Mouse (Mus musculus) hindbrain, embryonic 11.5 days (tissue): ENCODE measurements at regions not wholly inside any gene's neighbourhood (a gene's known extent, or its start where the extent isn't known, plus 50 kb on each side); places are given as distances from the start of the nearest gene placed in this dataset.

ENCODE experiments used
- ATAC-seq: fragments of 200-750 bp; cut with Nextera tagmentation; 2 replicates; pipeline ENCODE4 v1.8.0; 2017; ENCODE audit warnings: mild to moderate bottlenecking, moderate TSS enrichment, moderate library complexity; ENCODE audit not compliant: low FRiP score
- DNase-seq: peaks from one replicate; pipeline ENCODE4 v3.0.0-alpha.2; 2015; ENCODE audit warnings: low spot score
- H3K27ac ChIP-seq: fragments of 300-500 bp; sonication (generic); 2 replicates; pipeline ENCODE4 v1.5.1; 2014; ENCODE audit warnings: mild to moderate bottlenecking, low read depth, low read length
- H3K27me3 ChIP-seq: fragments of 300-500 bp; sonication (generic); 2 replicates; pipeline ENCODE4 v1.6.1; 2014; ENCODE audit warnings: mild to moderate bottlenecking, low read length, moderate library complexity, mixed read lengths; ENCODE audit not compliant: control insufficient read depth, insufficient read depth
- H3K36me3 ChIP-seq: fragments of 300-500 bp; sonication (generic); 2 replicates; pipeline ENCODE4 v1.6.1; 2014; ENCODE audit warnings: mild to moderate bottlenecking, low read length, moderate library complexity, mixed read lengths; ENCODE audit not compliant: control insufficient read depth, insufficient read depth
- H3K4me1 ChIP-seq: fragments of 300-500 bp; sonication (generic); replicated peaks from 2 replicates; pipeline ENCODE4 v1.6.1; 2014; ENCODE audit warnings: low read length, mixed read lengths; ENCODE audit not compliant: control insufficient read depth, insufficient read depth
- H3K4me2 ChIP-seq: fragments of 300-500 bp; sonication (generic); replicated peaks from 2 replicates; pipeline ENCODE4 v1.6.1; 2014; ENCODE audit warnings: mild to moderate bottlenecking, low read depth, low read length
- H3K4me3 ChIP-seq: fragments of 300-500 bp; sonication (generic); 2 replicates; pipeline ENCODE4 v1.5.1; 2014; ENCODE audit warnings: low read depth, low read length
- H3K9ac ChIP-seq: fragments of 300-500 bp; sonication (generic); 2 replicates; pipeline ENCODE4 v1.6.1; 2014; ENCODE audit warnings: low read depth, low read length
- H3K9me3 ChIP-seq: fragments of 300-500 bp; sonication (generic); 2 replicates; pipeline ENCODE4 v1.6.1; 2016; ENCODE audit warnings: low read length; ENCODE audit not compliant: control insufficient read depth
- WGBS: fragments of 180-500 bp; shearing (Covaris S2); extraction: QIAGEN DNeasy Blood & Tissue Kit; methylation state at CpG from one replicate; pipeline ENCODE4 v1.1.7; 2014; 5-methylcytosine and 5-hydroxymethylcytosine counted together

DNA sequence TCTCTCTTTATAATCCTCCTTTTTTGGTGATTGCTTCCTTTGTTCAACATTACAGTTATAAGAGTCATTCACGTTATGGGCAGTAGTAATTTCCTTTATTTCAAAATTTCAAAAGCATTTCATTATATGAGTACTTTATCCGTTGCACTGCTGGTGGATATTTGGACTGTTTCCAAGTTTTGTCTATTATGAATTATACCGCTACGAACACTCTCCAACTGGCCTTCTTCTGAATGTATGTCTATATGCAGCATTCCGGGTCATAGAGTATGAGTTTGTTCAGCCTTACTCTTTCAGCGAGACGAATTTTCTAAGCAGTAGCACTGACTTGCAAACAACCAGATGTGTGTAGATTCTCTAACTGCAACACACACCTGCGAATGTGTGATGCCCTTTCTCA is 57.8 kb downstream of the Dusp6 start:
- DNase-seq (no peak), ATAC-seq (no peak)
- no peaks in the 10 kb centered on the region for H3K9me3 ChIP-seq
- H3K36me3 ChIP-seq = no peaks in the 10 kb centered on the region
- no peak overlapping the region for H3K4me3 ChIP-seq
- H3K4me1 ChIP-seq = no peaks in the 10 kb centered on the region
- 89% methylated on average over 8 of the region's 8 CpGs for WGBS
- H3K27me3 ChIP-seq = no peaks in the 10 kb centered on the region
- H3K4me2 ChIP-seq = no peak overlapping the region
- H3K9ac ChIP-seq = no peak overlapping the region
- H3K27ac ChIP-seq = no peak overlapping the region

DNA sequence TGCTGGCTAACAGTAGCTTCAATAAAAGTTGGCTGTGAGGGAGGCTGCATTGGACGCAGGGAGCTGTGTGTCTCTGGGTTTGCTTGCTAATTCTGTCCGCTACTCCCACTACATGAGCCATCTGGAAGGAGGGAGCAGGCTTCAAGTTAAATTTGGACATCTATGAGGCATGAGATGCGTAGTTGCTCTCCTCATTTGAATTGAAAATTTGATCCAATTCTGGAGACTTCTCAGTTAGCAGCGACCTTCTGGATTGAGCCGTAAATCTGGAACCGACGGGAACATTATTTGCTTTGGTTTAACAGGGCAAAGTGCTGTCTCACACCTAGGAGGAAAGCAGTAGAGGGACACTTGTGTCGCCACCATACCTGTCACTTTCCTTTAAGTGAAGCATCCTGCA is 60.3 kb downstream of the Dusp6 start:
- H3K9ac ChIP-seq = no peak overlapping the region
- no peak overlapping the region for H3K4me3 ChIP-seq
- no peaks in the 10 kb centered on the region for H3K36me3 ChIP-seq
- no peaks in the 10 kb centered on the region for H3K27me3 ChIP-seq
- DNase-seq (no peak), ATAC-seq (no peak)
- no peak overlapping the region for H3K27ac ChIP-seq
- no peaks in the 10 kb centered on the region for H3K9me3 ChIP-seq
- no peaks in the 10 kb centered on the region for H3K4me1 ChIP-seq
- H3K4me2 ChIP-seq = no peak overlapping the region
- 90% methylated on average over 8 of the region's 8 CpGs for WGBS

DNA sequence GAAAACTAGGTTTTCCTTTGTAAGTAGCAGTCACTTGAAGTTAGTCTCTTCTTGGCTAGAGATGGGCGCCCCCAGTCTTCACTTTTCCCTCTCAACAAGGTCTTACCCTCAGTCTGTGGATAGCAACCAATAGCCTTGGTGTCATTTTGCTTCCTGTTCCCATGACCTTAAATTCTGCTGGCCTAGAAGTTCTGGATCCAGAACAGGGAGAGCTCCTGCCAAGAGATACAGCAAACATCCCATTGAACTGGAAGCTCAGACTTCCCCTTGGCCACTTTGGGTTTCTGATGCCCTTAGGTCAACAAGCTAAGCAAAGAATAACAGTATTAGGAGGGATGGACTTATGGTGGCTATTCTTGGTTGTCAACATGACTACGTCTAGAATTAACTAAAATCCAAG is 64.5 kb downstream of the Dusp6 start:
- H3K4me3 ChIP-seq = no peak overlapping the region
- H3K4me2 ChIP-seq = no peak overlapping the region
- no peaks in the 10 kb centered on the region for H3K27me3 ChIP-seq
- ATAC-seq = no peak
- H3K27ac ChIP-seq = no peak overlapping the region
- no peak for DNase-seq
- no peaks in the 10 kb centered on the region for H3K36me3 ChIP-seq
- H3K4me1 ChIP-seq = no peaks in the 10 kb centered on the region
- 93% methylated on average over 2 of the region's 2 CpGs for WGBS
- H3K9ac ChIP-seq = no peak overlapping the region
- no peaks in the 10 kb centered on the region for H3K9me3 ChIP-seq

DNA sequence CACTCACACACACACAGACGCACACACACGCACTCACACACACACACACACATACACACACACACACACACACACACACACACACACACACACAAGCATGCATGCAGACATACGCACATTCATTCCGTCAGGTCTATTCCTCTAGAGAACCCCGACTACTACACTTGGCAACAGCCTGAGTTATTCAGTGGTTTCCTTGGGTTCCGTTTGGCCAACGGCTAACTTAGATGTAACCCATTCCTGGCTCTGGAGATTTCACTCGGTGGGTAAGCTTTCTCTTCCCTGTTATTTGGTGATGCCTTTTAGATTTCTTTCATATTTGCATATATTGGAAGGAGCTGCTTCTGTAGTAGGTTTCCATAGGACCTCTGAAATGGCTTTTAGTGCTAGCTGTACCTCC is 65.5 kb downstream of the Dusp6 start:
- DNase-seq = no peak
- no peaks in the 10 kb centered on the region for H3K36me3 ChIP-seq
- WGBS = 95% methylated on average over 8 of the region's 8 CpGs

DNA sequence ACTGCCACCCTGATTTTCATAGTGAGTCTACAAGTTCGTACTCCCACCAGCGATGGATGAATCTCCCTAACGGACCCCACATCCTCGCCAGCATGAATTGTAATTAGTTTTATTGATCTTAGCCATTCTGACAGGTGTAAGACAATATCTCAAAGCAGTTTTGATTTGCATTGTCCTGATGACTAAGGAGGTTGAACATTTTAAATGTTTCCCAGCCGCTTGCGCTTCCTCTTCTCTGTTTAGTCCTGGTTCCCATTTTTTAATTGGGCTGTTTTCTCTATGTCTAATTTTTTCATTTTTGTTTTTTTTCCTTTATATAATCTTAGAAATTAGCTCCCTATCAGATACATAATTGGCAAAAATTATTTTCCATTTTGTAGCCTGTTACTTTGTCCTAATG is 66.4 kb downstream of the Dusp6 start:
- Histone ChIP-seq H3K9me3 (no peaks in the 10 kb centered on the region), H3K4me2 (no peak overlapping the region), H3K9ac (no peak overlapping the region), H3K27me3 (no peaks in the 10 kb centered on the region), H3K27ac (no peak overlapping the region), H3K36me3 (no peaks in the 10 kb centered on the region), H3K4me1 (no peaks in the 10 kb centered on the region), H3K4me3 (no peak overlapping the region)
- WGBS = 87% methylated on average over 6 of the region's 6 CpGs
- no peak for DNase-seq
- ATAC-seq = no peak

More for the DNA sequence above, 65.5 kb downstream of the Dusp6 start:
- Histone ChIP-seq H3K4me1 (no peaks in the 10 kb centered on the region), H3K9ac (no peak overlapping the region), H3K27me3 (no peaks in the 10 kb centered on the region), H3K27ac (no peak overlapping the region), H3K9me3 (no peaks in the 10 kb centered on the region), H3K4me3 (no peak overlapping the region), H3K4me2 (no peak overlapping the region)
- no peak for ATAC-seq

DNA sequence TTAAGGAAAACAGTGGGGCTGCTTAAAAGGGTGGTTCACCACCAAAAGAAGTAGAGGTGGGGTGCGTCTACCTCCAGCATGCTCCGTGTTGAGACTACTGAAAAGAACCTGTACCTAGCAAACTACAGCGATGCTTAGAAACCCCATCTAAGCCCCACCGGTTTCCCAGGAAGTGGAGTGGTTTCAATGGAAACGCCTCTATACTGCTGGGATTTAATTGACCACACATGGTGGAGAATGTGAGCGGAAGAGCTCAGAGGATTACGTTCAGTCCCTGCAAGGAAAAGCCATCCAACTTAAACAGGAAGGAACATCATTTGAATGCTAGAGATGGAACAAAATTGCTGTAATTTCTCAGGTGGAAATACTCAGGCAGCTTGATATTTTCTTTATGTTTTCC is 67.5 kb downstream of the Dusp6 start:
- no peaks in the 10 kb centered on the region for H3K9me3 ChIP-seq
- 60% methylated on average over 7 of the region's 7 CpGs for WGBS
- H3K4me3 ChIP-seq = no peak overlapping the region
- peak; percentile 9 for DNase-seq
- H3K27ac ChIP-seq = no peak overlapping the region
- H3K36me3 ChIP-seq = no peaks in the 10 kb centered on the region
- no peaks in the 10 kb centered on the region for H3K4me1 ChIP-seq
- H3K27me3 ChIP-seq = no peaks in the 10 kb centered on the region
- no peak overlapping the region for H3K9ac ChIP-seq
- no peak for ATAC-seq
- H3K4me2 ChIP-seq = no peak overlapping the region

DNA sequence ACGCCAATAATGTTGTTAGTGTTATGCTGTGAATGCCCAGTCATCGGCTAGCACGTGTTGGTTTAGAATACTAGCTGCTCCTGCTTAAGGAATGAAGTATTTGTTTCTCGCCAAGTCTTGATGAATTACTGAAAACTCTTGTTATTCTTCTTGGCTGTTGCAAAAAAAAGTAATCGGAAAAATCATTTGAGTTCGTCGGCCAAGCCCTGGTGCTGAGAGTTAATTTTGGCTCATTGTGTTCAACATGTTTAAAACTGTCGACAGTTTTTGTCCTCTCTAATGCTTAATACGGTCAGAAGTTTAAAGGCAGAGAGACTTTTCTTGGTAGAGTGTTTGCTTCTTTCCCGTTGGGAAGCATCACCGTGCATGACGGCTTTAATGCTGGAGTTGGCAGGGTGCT is 68.8 kb downstream of the Dusp6 start:
- Histone ChIP-seq H3K27me3 (no peaks in the 10 kb centered on the region), H3K4me3 (no peak overlapping the region), H3K36me3 (no peaks in the 10 kb centered on the region), H3K4me1 (no peaks in the 10 kb centered on the region), H3K9ac (no peak overlapping the region), H3K27ac (no peak overlapping the region), H3K9me3 (no peaks in the 10 kb centered on the region), H3K4me2 (no peak overlapping the region)
- DNase-seq = no peak
- no peak for ATAC-seq
- WGBS = 92% methylated on average over 12 of the region's 12 CpGs

DNA sequence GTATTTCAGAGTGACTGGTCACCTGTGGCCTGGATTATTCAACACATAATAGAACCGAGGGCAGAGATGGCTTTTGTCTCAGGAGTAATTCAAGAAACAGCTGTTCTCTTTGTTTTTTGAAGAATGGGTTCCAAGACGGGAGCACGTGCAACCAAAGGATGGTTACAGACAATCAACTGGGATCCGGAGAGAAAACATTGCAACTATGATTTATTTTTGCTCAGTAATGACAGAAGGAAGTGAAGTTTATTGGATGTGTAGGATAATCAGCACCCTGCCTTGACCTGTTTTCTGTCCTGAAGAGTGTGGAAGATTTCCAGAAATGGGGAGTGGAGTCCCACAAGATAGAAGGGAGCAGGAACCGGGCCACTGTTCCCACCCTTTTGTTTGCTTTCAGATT is 70.8 kb downstream of the Dusp6 start:
- ATAC-seq = no peak
- H3K4me1 ChIP-seq = no peaks in the 10 kb centered on the region
- H3K36me3 ChIP-seq = no peaks in the 10 kb centered on the region
- 60% methylated on average over 5 of the region's 5 CpGs for WGBS
- no peaks in the 10 kb centered on the region for H3K9me3 ChIP-seq
- H3K27ac ChIP-seq = no peak overlapping the region
- H3K27me3 ChIP-seq = no peaks in the 10 kb centered on the region
- no peak overlapping the region for H3K4me2 ChIP-seq
- no peak overlapping the region for H3K4me3 ChIP-seq
- no peak for DNase-seq
- H3K9ac ChIP-seq = no peak overlapping the region

DNA sequence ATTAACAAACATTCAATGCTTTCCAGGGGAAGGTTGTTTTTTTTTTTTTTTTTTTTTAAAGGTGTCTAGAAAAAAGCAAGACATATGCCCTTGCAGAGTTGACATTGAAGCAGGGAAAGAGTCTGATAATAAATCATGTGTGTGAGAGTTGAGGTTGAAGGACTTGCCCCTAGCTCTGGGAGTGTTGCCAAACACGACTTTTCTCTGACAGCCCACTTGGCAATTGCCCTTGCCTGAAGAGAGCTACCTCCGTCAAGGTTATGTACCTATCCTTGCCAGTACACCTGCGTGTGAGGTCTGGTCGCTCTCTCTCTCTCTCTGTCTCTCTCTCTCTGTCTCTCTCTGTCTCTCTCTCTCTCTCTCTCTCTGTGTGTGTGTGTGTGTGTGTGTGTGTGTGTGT is 73.1 kb downstream of the Dusp6 start:
- ATAC-seq = no peak
- WGBS = 90% methylated on average over 4 of the region's 4 CpGs
- H3K27me3 ChIP-seq = no peaks in the 10 kb centered on the region

More for the DNA sequence above, 73.1 kb downstream of the Dusp6 start:
- Histone ChIP-seq H3K4me3 (no peak overlapping the region), H3K4me1 (no peaks in the 10 kb centered on the region), H3K4me2 (no peak overlapping the region), H3K9me3 (no peaks in the 10 kb centered on the region), H3K9ac (no peak overlapping the region), H3K27ac (no peak overlapping the region), H3K36me3 (no peaks in the 10 kb centered on the region)
- DNase-seq = no peak
